Mouse (Mus musculus): ENCODE results near the gene Scube3.

GRCm38 (mm10) chr17:28197646-28198045, 55.7 kb downstream of the Scube3 start:
- TF ChIP-seq GATA1 (IDR thresholded peaks at IDR 0.05; ENCODE audit: low read length): no peak
- TF ChIP-seq TAL1 (IDR thresholded peaks at IDR 0.05; ENCODE audit: low read length): no peak

Measured in erythroblast, embryonic 14.5 days (primary cell).